Mouse (Mus musculus) MEL (cell line): Measurements from ENCODE around the gene Dand5. TPM values are rescaled to one million over a fixed set of nuclear protein-coding genes. Genes with fewer than 3 reads are reported as not detected.

Source experiments
- DNase-seq: peaks from one replicate; pipeline ENCODE4 v3.0.0; 2011; ENCODE audit warnings: low read depth, low spot score
- H3K27ac ChIP-seq: 2 replicates; pipeline ENCODE4 v1.5.1; 2012; ENCODE audit warnings: low read depth, mild to moderate bottlenecking, control low read depth, low read length, moderate library complexity; ENCODE audit not compliant: control insufficient read depth
- H3K27me3 ChIP-seq, 2 experiments: fragments of 150-350 bp in 1 of 2; sonication (generic) in 1 of 2; 2 replicates each; pipeline ENCODE4 v1.6.1; 2012; ENCODE audit warnings: low read length in 2 of 2, mild to moderate bottlenecking in 2 of 2, improper control_type of control experiment in 1 of 2, moderate library complexity in 1 of 2; ENCODE audit not compliant: insufficient read depth in 2 of 2, control insufficient read depth in 1 of 2
- H3K36me3 ChIP-seq, 2 experiments: 2 replicates each; pipeline ENCODE4 v1.6.1; 2012 to 2014; ENCODE audit warnings: low read length in 2 of 2, improper control_type of control experiment in 1 of 2, inconsistent platforms in 1 of 2, mild to moderate bottlenecking in 1 of 2; ENCODE audit not compliant: insufficient read depth in 2 of 2, control insufficient read depth in 1 of 2
- H3K4me1 ChIP-seq, 2 experiments: fragments of 150-350 bp in 1 of 2; sonication (generic) in 1 of 2; 2 replicates each; pipeline ENCODE4 v1.6.1; 2012; ENCODE audit warnings: low read length in 2 of 2, improper control_type of control experiment in 1 of 2, mild to moderate bottlenecking in 1 of 2; ENCODE audit not compliant: insufficient read depth in 2 of 2, control insufficient read depth in 1 of 2
- H3K4me3 ChIP-seq, 2 experiments: fragments of 150-350 bp in 1 of 2; sonication (generic) in 1 of 2; 2 replicates each; pipeline ENCODE4 v1.5.1; 2012; ENCODE audit warnings: low read depth in 2 of 2, low read length in 2 of 2, mild to moderate bottlenecking in 2 of 2, moderate library complexity in 2 of 2, control low read depth in 1 of 2, improper control_type of control experiment in 1 of 2; ENCODE audit not compliant: control insufficient read depth in 1 of 2, insufficient read depth in 1 of 2
- H3K79me2 ChIP-seq: 2 replicates; pipeline ENCODE4 v1.6.1; 2012; ENCODE audit warnings: mild to moderate bottlenecking, low read length, moderate library complexity; ENCODE audit not compliant: control insufficient read depth, poor library complexity, insufficient read depth
- H3K9ac ChIP-seq: 2 replicates; pipeline ENCODE4 v1.6.1; 2012; ENCODE audit warnings: low read depth, mild to moderate bottlenecking, control low read depth, low read length, moderate library complexity; ENCODE audit not compliant: control insufficient read depth, poor library complexity, severe bottlenecking
- H3K9me3 ChIP-seq: fragments of 150-350 bp; sonication (generic); replicated peaks from 2 replicates; pipeline ENCODE4 v1.6.1; 2012; ENCODE audit warnings: mild to moderate bottlenecking, low read length, improper control_type of control experiment, moderate library complexity; ENCODE audit not compliant: insufficient read depth
- BHLHE40 ChIP-seq: IDR thresholded peaks from 2 replicates; pipeline ENCODE4 v1.6.1; 2012; ENCODE audit warnings: low read depth, mild to moderate bottlenecking, inconsistent platforms, low read length, improper control_type of control experiment, borderline replicate concordance
- CHD1 ChIP-seq: IDR thresholded peaks from 2 replicates; pipeline ENCODE4 v1.6.1; 2012; ENCODE audit warnings: low read depth, mild to moderate bottlenecking, inconsistent platforms, low read length, improper control_type of control experiment
- CHD2 ChIP-seq: IDR thresholded peaks from 2 replicates; pipeline ENCODE4 v1.6.1; 2011; ENCODE audit warnings: low read length, improper control_type of control experiment
- CTCF ChIP-seq, 3 experiments: IDR thresholded peaks in 2 of 3; conservative IDR thresholded peaks in 1 of 3; 2 replicates each; pipeline ENCODE4 v1.5.1; 2011 to 2012; ENCODE audit warnings: low read length in 3 of 3, low read depth in 2 of 3, mild to moderate bottlenecking in 2 of 3, improper control_type of control experiment in 1 of 3, inconsistent platforms in 1 of 3, mixed read lengths in 1 of 3, moderate library complexity in 1 of 3; ENCODE audit not compliant: control insufficient read depth in 1 of 3, insufficient read depth in 1 of 3, poor library complexity in 1 of 3, severe bottlenecking in 1 of 3
- E2F4 ChIP-seq: IDR thresholded peaks from 2 replicates; pipeline ENCODE4 v1.6.1; 2011; ENCODE audit warnings: low read depth, low read length, improper control_type of control experiment, borderline replicate concordance
- ETS1 ChIP-seq: IDR thresholded peaks from 2 replicates; pipeline ENCODE4 v1.6.1; 2012; ENCODE audit warnings: low read depth, mild to moderate bottlenecking, inconsistent platforms, low read length, improper control_type of control experiment, moderate library complexity
- GABPA ChIP-seq: IDR thresholded peaks from 2 replicates; pipeline ENCODE4 v1.6.1; 2012; ENCODE audit warnings: low read depth, mild to moderate bottlenecking, inconsistent platforms, low read length, improper control_type of control experiment, moderate library complexity
- MAX ChIP-seq: IDR thresholded peaks from 2 replicates; pipeline ENCODE4 v1.6.1; 2011; ENCODE audit warnings: low read length, improper control_type of control experiment
- MAZ ChIP-seq: IDR thresholded peaks from 2 replicates; pipeline ENCODE4 v1.6.1; 2012; ENCODE audit warnings: low read depth, mild to moderate bottlenecking, inconsistent platforms, low read length, improper control_type of control experiment
- MEF2A ChIP-seq: IDR thresholded peaks from 2 replicates; pipeline ENCODE4 v1.6.1; 2014; ENCODE audit warnings: low read depth, mild to moderate bottlenecking, inconsistent platforms, low read length, improper control_type of control experiment; ENCODE audit not compliant: poor library complexity, insufficient replicate concordance, severe bottlenecking; ENCODE audit errors: extremely low read depth
- MXI1 ChIP-seq: IDR thresholded peaks from 2 replicates; pipeline ENCODE4 v1.6.1; 2011; ENCODE audit warnings: mild to moderate bottlenecking, low read depth, low read length, improper control_type of control experiment
- MYC ChIP-seq: IDR thresholded peaks from 2 replicates; pipeline ENCODE4 v1.6.1; 2011; ENCODE audit warnings: low read depth, mild to moderate bottlenecking, low read length, improper control_type of control experiment, moderate library complexity
- NELFE ChIP-seq: IDR thresholded peaks from 2 replicates; pipeline ENCODE4 v1.6.1; 2011; ENCODE audit warnings: low read depth, low read length, improper control_type of control experiment
- POLR2A ChIP-seq, 2 experiments: IDR thresholded peaks; 2 replicates each; pipeline ENCODE4 v1.6.1; 2011 to 2012; ENCODE audit warnings: low read length in 2 of 2, mild to moderate bottlenecking in 2 of 2, control low read depth in 1 of 2, improper control_type of control experiment in 1 of 2, low read depth in 1 of 2, moderate library complexity in 1 of 2; ENCODE audit not compliant: control insufficient read depth in 1 of 2, insufficient read depth in 1 of 2, poor library complexity in 1 of 2
- RAD21 ChIP-seq: IDR thresholded peaks from 2 replicates; pipeline ENCODE4 v1.6.1; 2011; ENCODE audit warnings: mild to moderate bottlenecking, low read depth, low read length, improper control_type of control experiment
- SIN3A ChIP-seq: IDR thresholded peaks from 2 replicates; pipeline ENCODE4 v1.6.1; 2012; ENCODE audit warnings: low read length, improper control_type of control experiment, inconsistent platforms
- TAL1 ChIP-seq: IDR thresholded peaks from 2 replicates; pipeline ENCODE4 v1.6.1; 2012; ENCODE audit warnings: mild to moderate bottlenecking, inconsistent platforms, low read length, moderate library complexity, mixed read lengths
- UBTF ChIP-seq: IDR thresholded peaks from 2 replicates; pipeline ENCODE4 v1.6.1; 2012; ENCODE audit warnings: low read depth, mild to moderate bottlenecking, inconsistent platforms, low read length, improper control_type of control experiment, moderate library complexity, borderline replicate concordance; ENCODE audit not compliant: insufficient read depth
- USF1 ChIP-seq: IDR thresholded peaks from 2 replicates; pipeline ENCODE4 v1.6.1; 2014; ENCODE audit warnings: low read depth, mild to moderate bottlenecking, inconsistent platforms, low read length, improper control_type of control experiment, moderate library complexity
- USF2 ChIP-seq, 2 experiments: IDR thresholded peaks; 2 replicates each; pipeline ENCODE4 v1.6.1; 2011 to 2012; ENCODE audit warnings: improper control_type of control experiment in 2 of 2, low read length in 2 of 2, borderline replicate concordance in 1 of 2, inconsistent platforms in 1 of 2, low read depth in 1 of 2, mild to moderate bottlenecking in 1 of 2; ENCODE audit not compliant: insufficient read depth in 1 of 2
- ZC3H11A ChIP-seq: IDR thresholded peaks from 2 replicates; pipeline ENCODE4 v1.6.1; 2012; ENCODE audit warnings: low read depth, mild to moderate bottlenecking, inconsistent platforms, low read length, improper control_type of control experiment
- ZKSCAN1 ChIP-seq: IDR thresholded peaks from 2 replicates; pipeline ENCODE4 v1.6.1; 2012; ENCODE audit warnings: low read depth, mild to moderate bottlenecking, inconsistent platforms, low read length, improper control_type of control experiment, moderate library complexity
- ZMIZ1 ChIP-seq: IDR thresholded peaks from 2 replicates; pipeline ENCODE4 v1.6.1; 2012; ENCODE audit warnings: low read depth, mild to moderate bottlenecking, inconsistent platforms, low read length, improper control_type of control experiment, moderate library complexity
- polyA plus RNA-seq, 2 experiments: library from polyadenylated mRNA; stranded (reverse) in 1 of 2; unstranded in 1 of 2; fragments of >175 nt in 1 of 2; fragments of >200 nt in 1 of 2; gene quantifications; 2 replicates each; pipeline versions ENCODE4 v1.2.1 to v1.2.4; 2012; ENCODE audit warnings: low replicate concordance in 2 of 2, low read depth in 1 of 2; ENCODE audit not compliant: insufficient read length in 2 of 2, insufficient read depth in 1 of 2, missing spikeins in 1 of 2
- total RNA-seq: library from RNA; depleted of rRNA; stranded (reverse); fragments of 300-350 nt; gene quantifications from 2 replicates; pipeline ENCODE4 v1.2.3, GENCODE M21; 2012

The Dand5 gene
- total and polyA plus RNA-seq, 3 experiments: 1.7 to 2.2 TPM; not detected in 1

DNA sequence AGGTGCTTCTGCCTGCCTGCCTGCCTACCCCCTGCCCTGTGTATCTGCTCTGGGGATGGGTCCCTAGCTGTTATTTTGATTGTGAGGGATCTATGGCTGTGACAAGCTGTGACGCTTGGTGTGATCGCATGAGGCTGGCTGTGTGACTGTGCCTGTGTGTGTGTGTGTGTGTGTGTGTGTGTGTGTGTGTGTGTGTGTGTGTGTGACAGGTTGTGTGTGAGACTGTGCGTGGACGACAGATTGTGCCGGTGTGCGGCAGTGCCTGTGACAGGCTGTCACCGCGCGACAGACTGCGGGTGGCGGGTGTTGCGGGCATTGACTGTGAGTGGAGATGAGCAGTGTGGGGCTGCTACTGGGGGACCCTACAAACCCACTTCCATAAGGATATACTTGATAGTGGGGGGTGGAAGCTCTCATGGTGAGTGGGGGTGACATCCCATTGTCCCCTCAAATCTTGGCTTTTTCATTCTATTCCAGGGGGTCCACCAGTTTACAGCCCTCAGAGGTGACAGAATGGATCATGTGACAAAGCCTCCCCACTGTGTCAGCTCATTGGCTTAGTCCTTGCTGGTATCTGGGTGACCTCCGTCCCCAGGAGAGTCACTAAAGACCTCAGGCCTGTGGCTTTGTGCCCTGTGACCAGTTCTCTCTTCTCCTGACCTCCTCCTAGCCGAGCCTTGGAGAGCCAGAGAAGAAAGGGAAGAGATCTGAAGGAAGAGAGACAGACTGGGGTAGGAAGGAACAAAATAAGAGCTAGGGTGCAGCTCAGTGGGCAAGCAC lies 34.9 kb downstream of the Dand5 start:
- H3K27ac ChIP-seq: no peak overlapping the region
- TF ChIP-seq TAL1: no peak
- TF ChIP-seq NELFE: no peak
- no peak for TF ChIP-seq MEF2A
- no peak for TF ChIP-seq CTCF (IDR thresholded peaks at IDR 0.05 in 2 of 3, conservative IDR thresholded peaks at IDR 0.05 in 1 of 3; ENCODE audit: control insufficient read depth in 1 of 3, insufficient read depth in 1 of 3, low read depth in 2 of 3, low read length in 3 of 3, poor library complexity in 1 of 3, severe bottlenecking in 1 of 3)
- no peak for TF ChIP-seq POLR2A (IDR thresholded peaks at IDR 0.05; ENCODE audit: control insufficient read depth in 1 of 2, insufficient read depth in 1 of 2, low read depth in 1 of 2, low read length in 2 of 2, poor library complexity in 1 of 2)
- TF ChIP-seq ETS1: no peak
- no peak for TF ChIP-seq SIN3A
- no peak for TF ChIP-seq USF2 (IDR thresholded peaks at IDR 0.05; ENCODE audit: borderline replicate concordance in 1 of 2, insufficient read depth in 1 of 2, low read depth in 1 of 2, low read length in 2 of 2)
- no peak for TF ChIP-seq MYC
- no peaks in the 10 kb centered on the region for H3K27me3 ChIP-seq
- DNase-seq: no peak
- no peaks in the 10 kb centered on the region for H3K36me3 ChIP-seq
- no peaks in the 10 kb centered on the region for H3K4me1 ChIP-seq
- H3K9me3 ChIP-seq: no peaks in the 10 kb centered on the region
- peaks cover 14% of the 10 kb centered on the region; the same call in 1 of the 2 replicates for H3K79me2 ChIP-seq
- H3K9ac ChIP-seq: no peak overlapping the region
- no peak overlapping the region for H3K4me3 ChIP-seq

DNA sequence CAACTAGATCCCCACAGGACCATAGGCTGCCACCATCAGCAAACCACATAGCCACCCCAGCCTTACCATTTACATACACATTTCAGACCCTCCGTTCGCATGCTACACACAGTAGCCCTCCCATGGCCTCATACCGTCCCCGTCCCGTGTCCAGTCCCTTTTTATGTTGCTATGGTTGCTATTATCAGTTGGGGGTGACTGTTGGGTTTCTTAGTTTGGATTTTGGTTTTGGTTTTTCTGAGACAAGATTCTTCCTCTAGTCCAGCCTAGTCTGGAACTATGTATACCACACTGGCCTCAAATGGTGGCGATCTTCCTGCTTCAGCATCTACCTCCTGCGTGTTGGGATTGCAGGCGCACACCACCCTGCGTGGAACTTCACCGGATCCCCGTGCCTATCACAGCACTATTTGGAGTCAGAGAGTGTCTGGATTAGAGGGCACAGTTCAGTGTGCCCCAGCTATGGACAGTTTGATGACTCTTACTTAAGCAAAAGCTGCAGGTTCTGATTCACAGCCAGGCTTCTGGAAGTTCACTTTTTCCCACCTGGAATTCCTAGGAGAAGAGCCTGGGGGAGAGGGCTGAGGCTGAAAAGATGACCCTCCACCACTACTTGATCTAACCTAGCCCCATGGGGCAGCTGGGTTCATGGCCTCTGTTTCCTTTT lies 35.7 kb downstream of the Dand5 start:
- no peak overlapping the region for H3K4me3 ChIP-seq
- H3K27me3 ChIP-seq: no peaks in the 10 kb centered on the region
- peaks cover 11% of the 10 kb centered on the region; the same call in 1 of the 2 replicates for H3K79me2 ChIP-seq
- no peak overlapping the region for H3K27ac ChIP-seq
- no peaks in the 10 kb centered on the region for H3K4me1 ChIP-seq
- DNase-seq: no peak
- no peaks in the 10 kb centered on the region for H3K9me3 ChIP-seq
- no peaks in the 10 kb centered on the region for H3K36me3 ChIP-seq
- TF ChIP-seq GABPA (no peak), NELFE (no peak), ETS1 (no peak), USF1 (no peak), BHLHE40 (no peak), UBTF (no peak), TAL1 (no peak), ZC3H11A (no peak), CHD1 (no peak), MXI1 (no peak), MAX (no peak), RAD21 (no peak), MYC (no peak), ZMIZ1 (no peak), CHD2 (no peak), ZKSCAN1 (no peak), USF2 (IDR thresholded peaks at IDR 0.05; ENCODE audit: borderline replicate concordance in 1 of 2, insufficient read depth in 1 of 2, low read depth in 1 of 2, low read length in 2 of 2) (no peak), MAZ (no peak), SIN3A (no peak), E2F4 (no peak)
- H3K9ac ChIP-seq: no peak overlapping the region
